Mouse (Mus musculus): ENCODE data around the gene Cyct. TPM values are rescaled to one million over a fixed set of nuclear protein-coding genes. Genes with fewer than 3 reads are reported as not detected.

Gene Cyct
- polyA plus RNA-seq, 1 experiment from 2014 or later, result not detected

DNA sequence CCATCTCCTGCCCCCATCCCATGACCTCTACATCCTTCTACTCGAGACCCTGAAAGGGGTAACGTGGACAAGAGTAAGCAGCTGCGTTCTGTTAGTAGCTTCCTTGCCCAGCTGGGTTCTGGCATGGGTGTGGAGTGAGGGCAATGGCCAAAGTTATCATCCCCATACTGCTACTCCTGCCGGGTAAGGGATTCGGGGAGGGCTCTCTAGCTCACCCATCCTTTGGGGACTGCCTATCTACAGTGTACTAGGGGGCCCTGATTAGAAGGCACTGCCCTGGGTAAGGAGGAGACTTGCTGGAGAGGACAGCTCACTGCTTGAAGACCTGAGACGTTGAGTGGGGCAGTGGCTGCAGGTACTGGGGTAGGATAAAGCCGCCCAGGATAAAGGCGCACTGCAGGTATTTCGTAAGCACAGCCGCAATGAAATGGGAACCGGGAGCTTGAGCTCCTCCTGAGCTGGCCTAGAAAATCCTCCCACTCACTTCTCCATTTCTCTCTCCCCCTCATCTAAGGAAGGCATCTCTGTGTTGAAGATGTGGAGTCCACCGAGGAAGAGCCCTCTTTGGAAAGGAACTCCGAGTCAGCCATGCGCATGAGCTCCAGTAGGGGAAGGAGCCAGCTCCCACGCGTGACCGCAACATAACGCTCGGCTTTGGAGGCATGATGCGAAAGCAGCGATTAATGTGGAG is 36.9 kb downstream of the Cyct start:
- ATAC-seq (ENCODE audit: insufficient read depth, low FRiP score), result no peak
- 81% methylated on average over 21 of the region's 21 CpGs for WGBS
- H3K4me2 ChIP-seq (ENCODE audit: low read depth, low read length), result no peak overlapping the region
- no peaks in the 10 kb centered on the region for H3K36me3 ChIP-seq (ENCODE audit: control insufficient read depth, insufficient read depth, low read length)
- no peak overlapping the region for H3K9ac ChIP-seq (ENCODE audit: low read length)
- no peaks in the 10 kb centered on the region for H3K27me3 ChIP-seq (ENCODE audit: control insufficient read depth, insufficient read depth, low read length)
- no peaks in the 10 kb centered on the region for H3K9me3 ChIP-seq (replicated peaks; ENCODE audit: control insufficient read depth, low read length)
- H3K27ac ChIP-seq (ENCODE audit: low read length), result no peak overlapping the region
- H3K4me3 ChIP-seq (replicated peaks; ENCODE audit: low read length), result no peak overlapping the region
- H3K4me1 ChIP-seq (ENCODE audit: control insufficient read depth, insufficient read depth, low read length), result no peaks in the 10 kb centered on the region

DNA sequence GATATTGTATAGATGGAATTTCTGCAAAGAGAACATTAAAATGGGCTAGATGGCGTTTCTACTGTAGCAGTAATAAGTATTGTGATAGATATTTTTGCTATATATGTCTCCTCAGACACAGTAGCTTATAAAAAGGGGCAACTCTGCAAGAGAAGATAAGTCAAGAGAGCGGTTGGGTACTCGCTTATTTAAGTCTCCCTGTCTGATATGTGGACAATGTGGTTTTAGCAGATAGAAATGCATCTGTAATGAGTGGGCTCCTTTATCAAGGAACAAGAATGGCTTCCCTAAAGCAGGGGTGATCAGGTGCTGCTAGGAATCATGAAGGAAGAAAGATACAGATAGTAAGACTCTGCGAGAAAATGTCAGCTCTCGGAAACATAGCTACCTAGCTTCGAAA is 39.9 kb downstream of the Cyct start:
- Histone ChIP-seq H3K27me3 (ENCODE audit: control insufficient read depth, insufficient read depth, low read length) (no peaks in the 10 kb centered on the region), H3K4me3 (replicated peaks; ENCODE audit: low read length) (no peak overlapping the region), H3K36me3 (ENCODE audit: control insufficient read depth, insufficient read depth, low read length) (no peaks in the 10 kb centered on the region), H3K4me2 (ENCODE audit: low read depth, low read length) (no peak overlapping the region), H3K27ac (ENCODE audit: low read length) (no peak overlapping the region), H3K9me3 (replicated peaks; ENCODE audit: control insufficient read depth, low read length) (no peaks in the 10 kb centered on the region), H3K4me1 (ENCODE audit: control insufficient read depth, insufficient read depth, low read length) (no peaks in the 10 kb centered on the region), H3K9ac (ENCODE audit: low read length) (no peak overlapping the region)
- no peak for ATAC-seq (ENCODE audit: insufficient read depth, low FRiP score)
- WGBS, result 89% methylated on average over 6 of the region's 6 CpGs

DNA sequence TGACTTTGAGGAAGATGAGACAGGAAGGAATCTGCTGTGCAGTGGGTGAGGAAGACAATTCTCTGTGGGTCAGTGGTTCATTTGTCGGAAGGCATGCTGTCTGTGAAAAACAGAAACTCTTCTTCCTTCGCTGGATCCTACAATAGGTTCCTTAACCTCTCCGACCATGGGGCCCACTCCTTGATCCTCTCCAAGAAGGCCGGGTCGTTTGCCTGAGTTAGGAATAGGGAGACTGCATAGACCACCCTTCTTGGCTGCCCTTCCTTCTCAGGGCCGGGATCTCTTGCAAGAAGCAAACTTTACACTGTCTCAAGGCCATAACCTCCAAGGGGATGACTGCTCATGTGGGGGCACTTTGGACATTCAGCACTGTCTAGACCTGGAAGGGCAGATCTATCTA is 41.0 kb downstream of the Cyct start:
- Histone ChIP-seq H3K27ac (ENCODE audit: low read length) (no peak overlapping the region), H3K27me3 (ENCODE audit: control insufficient read depth, insufficient read depth, low read length) (no peaks in the 10 kb centered on the region), H3K36me3 (ENCODE audit: control insufficient read depth, insufficient read depth, low read length) (no peaks in the 10 kb centered on the region), H3K9me3 (replicated peaks; ENCODE audit: control insufficient read depth, low read length) (no peaks in the 10 kb centered on the region), H3K4me2 (ENCODE audit: low read depth, low read length) (no peak overlapping the region), H3K4me3 (replicated peaks; ENCODE audit: low read length) (no peak overlapping the region), H3K9ac (ENCODE audit: low read length) (no peak overlapping the region), H3K4me1 (ENCODE audit: control insufficient read depth, insufficient read depth, low read length) (no peaks in the 10 kb centered on the region)
- 86% methylated on average over 6 of the region's 6 CpGs for WGBS
- no peak for ATAC-seq (ENCODE audit: insufficient read depth, low FRiP score)

Small RNA genes lying within 50 kb of the gene (microRNA-seq; reads per million reads assigned to microRNA genes)
- gene Gm44337, result not detected

Other genes starting within 250 kb of the Cyct start
- gene Pde11a, start 21.7 kb downstream of the Cyct start, polyA plus RNA-seq (2015; fragmentation: Nextera tagmentation; extraction: Ambion mirVana), result 0.08 and 0.10 TPM in 2 replicates
- 11.6 and 12.8 TPM in 2 replicates for gene Rbm45, start 9.5 kb upstream of the Cyct start, polyA plus RNA-seq (2015; fragmentation: Nextera tagmentation; extraction: Ambion mirVana)
- 8.6 and 9.9 TPM in 2 replicates for gene Osbpl6, start 46.1 kb upstream of the Cyct start, polyA plus RNA-seq (2015; fragmentation: Nextera tagmentation; extraction: Ambion mirVana)